Mouse (Mus musculus) liver, embryonic 16.5 days (tissue): ENCODE measurements around the gene Acss1. TPM values are rescaled to one million over a fixed set of nuclear protein-coding genes. Genes with fewer than 3 reads are reported as not detected.

Experiments
- ATAC-seq: fragments of 200-750 bp; cut with Nextera tagmentation; 2 replicates; pipeline ENCODE4 v1.8.0; 2017; ENCODE audit warnings: low read depth, mild to moderate bottlenecking, moderate number of reproducible peaks, moderate library complexity
- H3K27ac ChIP-seq: fragments of 300-500 bp; sonication (generic); 2 replicates; pipeline ENCODE4 v1.5.1; 2014; ENCODE audit warnings: mild to moderate bottlenecking, low read length
- H3K27me3 ChIP-seq: fragments of 300-500 bp; sonication (generic); 2 replicates; pipeline ENCODE4 v1.6.1; 2014; ENCODE audit warnings: low read depth, low read length, mixed read lengths; ENCODE audit not compliant: control insufficient read depth, insufficient read depth
- H3K36me3 ChIP-seq: fragments of 300-500 bp; sonication (generic); 2 replicates; pipeline ENCODE4 v1.6.1; 2014; ENCODE audit warnings: mild to moderate bottlenecking; ENCODE audit not compliant: control insufficient read depth, insufficient read depth
- H3K4me1 ChIP-seq: fragments of 300-500 bp; sonication (generic); 2 replicates; pipeline ENCODE4 v1.6.1; 2014; ENCODE audit warnings: low read depth, low read length, mixed read lengths; ENCODE audit not compliant: control insufficient read depth
- H3K4me2 ChIP-seq: fragments of 300-500 bp; sonication (generic); 2 replicates; pipeline ENCODE4 v1.6.1; 2014; ENCODE audit warnings: low read depth, low read length, mixed read lengths
- H3K4me3 ChIP-seq: fragments of 300-500 bp; sonication (generic); 2 replicates; pipeline ENCODE4 v1.5.1; 2014; ENCODE audit warnings: low read depth, mild to moderate bottlenecking, low read length
- H3K9ac ChIP-seq: fragments of 300-500 bp; sonication (generic); 2 replicates; pipeline ENCODE4 v1.6.1; 2014; ENCODE audit warnings: low read depth, low read length
- H3K9me3 ChIP-seq: fragments of 300-500 bp; sonication (generic); replicated peaks from 2 replicates; pipeline ENCODE4 v1.6.1; 2016; ENCODE audit warnings: low read length; ENCODE audit not compliant: control insufficient read depth
- WGBS: fragments of 180-500 bp; shearing (Covaris S2); extraction: QIAGEN DNeasy Blood & Tissue Kit; methylation state at CpG from one replicate; pipeline ENCODE4 v1.1.7; 2014; ENCODE audit not compliant: insufficient replicate concordance; 5-methylcytosine and 5-hydroxymethylcytosine counted together
- polyA plus RNA-seq: library from polyadenylated mRNA; unstranded; fragments of >200 nt; fragmentation: Nextera tagmentation; extraction: Ambion mirVana; gene quantifications from 2 replicates; pipeline ENCODE4 v1.2.1, GENCODE M21; 2015

Gene Acss1
- polyA plus RNA-seq, 1 experiment from 2014 or later: 56.3 TPM

DNA sequence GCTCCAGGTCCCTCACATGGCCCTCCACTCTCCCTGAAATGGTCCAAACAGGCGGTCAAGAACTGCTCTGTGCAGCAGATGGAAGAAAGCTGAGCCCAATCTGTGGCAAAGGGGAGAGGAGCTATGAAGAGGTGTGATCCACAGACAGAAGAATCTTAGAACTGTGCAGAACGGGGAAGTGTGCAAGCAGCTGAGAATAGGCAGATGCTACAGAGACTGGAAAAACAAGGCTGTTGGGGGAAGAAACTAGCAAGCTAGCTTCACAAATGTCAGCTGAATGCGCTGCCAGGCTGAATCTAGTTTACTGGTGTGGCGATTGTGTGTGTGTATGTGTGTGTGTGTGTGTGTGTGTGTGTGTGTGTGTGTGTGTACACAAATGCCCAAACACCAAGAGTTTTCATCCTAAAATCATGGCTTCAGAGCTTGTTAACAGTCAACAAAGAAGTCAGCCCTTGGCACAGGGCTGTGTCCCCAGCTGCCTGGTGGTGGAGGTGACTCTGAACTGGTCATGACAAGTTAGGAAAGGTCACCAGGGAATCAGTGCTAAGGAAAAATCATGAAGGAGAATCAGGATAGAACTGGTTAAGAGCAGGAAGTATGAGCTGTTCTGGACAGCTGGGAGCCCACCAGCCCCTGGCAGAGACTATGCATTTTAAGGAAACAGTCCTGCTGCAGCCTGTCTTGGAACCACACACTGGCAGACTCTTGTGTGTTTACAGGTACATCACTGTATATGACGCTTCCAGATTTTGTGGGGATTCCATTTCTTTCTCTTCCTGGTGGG lies 7.4 kb downstream of the Acss1 start:
- H3K27ac ChIP-seq: no peak overlapping the region
- H3K36me3 ChIP-seq: peaks cover 21% of the 10 kb centered on the region
- H3K27me3 ChIP-seq: no peaks in the 10 kb centered on the region
- no peak overlapping the region for H3K4me2 ChIP-seq
- peaks cover 45% of the 10 kb centered on the region for H3K4me1 ChIP-seq
- no peaks in the 10 kb centered on the region for H3K9me3 ChIP-seq
- no peak overlapping the region for H3K4me3 ChIP-seq
- 75% methylated on average over 5 of the region's 5 CpGs for WGBS
- no peak for ATAC-seq
- no peak overlapping the region for H3K9ac ChIP-seq

DNA sequence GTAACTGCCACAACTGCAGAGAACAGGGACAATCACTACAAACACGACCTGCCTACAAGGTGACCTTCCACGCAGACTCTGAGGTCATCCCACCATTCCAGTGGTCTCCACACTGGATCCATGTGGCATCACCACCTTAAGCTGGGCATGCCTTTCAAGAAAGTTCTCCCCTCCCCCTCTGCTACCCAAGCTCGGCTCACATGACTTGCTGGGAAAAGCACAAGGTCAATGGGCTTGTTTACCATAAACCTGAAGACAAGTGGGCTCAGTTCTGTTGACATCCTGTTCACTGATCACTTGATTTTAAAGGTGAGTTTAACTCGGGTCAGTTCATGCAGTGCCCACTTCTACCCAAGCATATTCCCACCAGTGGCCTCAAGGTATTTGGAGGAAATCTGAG lies 8.3 kb downstream of the Acss1 start:
- Histone ChIP-seq H3K27me3 (no peaks in the 10 kb centered on the region), H3K4me3 (no peak overlapping the region), H3K9ac (no peak overlapping the region), H3K4me2 (no peak overlapping the region), H3K36me3 (peaks cover 24% of the 10 kb centered on the region), H3K9me3 (no peaks in the 10 kb centered on the region), H3K27ac (no peak overlapping the region), H3K4me1 (peaks cover 36% of the 10 kb centered on the region)
- WGBS: 57% methylated on average over 4 of the region's 4 CpGs
- no peak for ATAC-seq

DNA sequence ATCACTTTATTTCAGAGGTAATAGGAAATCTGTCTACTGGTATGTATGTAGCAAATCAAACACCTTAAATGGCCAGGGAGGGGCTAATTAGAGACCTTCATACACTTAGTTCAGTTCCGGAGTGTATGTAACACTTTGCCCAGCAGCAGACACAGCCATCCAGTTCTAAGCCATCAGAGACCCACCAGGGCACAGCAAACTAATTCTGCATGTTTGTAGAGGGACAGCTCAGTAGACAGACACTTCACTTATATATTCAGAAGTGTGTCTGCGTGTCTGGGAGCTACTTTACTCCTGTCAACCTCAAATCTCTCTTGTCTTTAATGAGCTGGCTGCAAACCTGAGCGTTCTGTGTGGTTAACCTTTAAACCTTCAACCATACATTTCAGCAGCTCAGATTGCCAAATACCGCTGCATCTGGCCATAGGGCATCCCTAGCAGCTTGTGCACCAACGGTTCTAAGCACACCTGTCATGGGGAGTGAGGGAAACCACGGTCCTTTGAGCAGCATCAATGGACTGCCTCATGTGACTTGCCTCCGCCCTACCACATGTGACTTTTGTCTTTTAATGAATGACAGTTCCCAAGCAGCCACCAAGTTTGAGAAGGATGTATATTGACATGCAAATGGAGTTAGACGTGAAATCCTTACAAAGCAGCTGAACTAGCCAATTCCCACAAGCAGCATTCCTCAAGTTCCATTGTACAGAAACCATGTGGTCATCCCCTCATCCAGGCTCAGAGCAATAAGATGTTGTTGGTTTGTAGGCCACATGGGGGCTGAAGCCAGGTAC lies 11.1 kb downstream of the Acss1 start:
- ATAC-seq: peak; percentile 80
- Histone ChIP-seq H3K4me2 (no peak overlapping the region), H3K27ac (peak overlapping the region; percentile 65), H3K9me3 (no peaks in the 10 kb centered on the region), H3K9ac (no peak overlapping the region), H3K4me3 (no peak overlapping the region), H3K36me3 (peaks cover 24% of the 10 kb centered on the region), H3K4me1 (peaks cover 15% of the 10 kb centered on the region), H3K27me3 (no peaks in the 10 kb centered on the region)
- WGBS: 69% methylated on average over 8 of the region's 8 CpGs

DNA sequence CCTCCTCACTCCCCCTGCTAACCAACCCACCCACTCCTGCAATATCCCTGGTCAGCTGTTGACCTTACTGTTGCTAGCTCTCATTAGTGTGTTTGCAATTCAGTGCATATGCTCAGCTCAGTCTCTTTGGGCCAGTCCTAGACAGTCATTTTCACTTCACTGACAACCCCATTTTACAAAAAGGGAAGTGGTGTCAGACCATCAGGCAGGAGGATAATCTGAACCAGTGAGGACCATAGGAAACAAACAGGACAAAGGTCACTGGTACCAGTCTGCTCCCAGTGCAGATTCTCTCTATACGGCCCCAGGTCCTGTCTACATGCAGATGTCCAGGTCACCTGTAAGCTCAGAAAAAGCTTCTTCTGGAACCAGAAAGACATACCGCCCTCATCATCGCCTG lies 12.2 kb downstream of the Acss1 start:
- H3K9me3 ChIP-seq: no peaks in the 10 kb centered on the region
- H3K36me3 ChIP-seq: peaks cover 24% of the 10 kb centered on the region
- peaks cover 15% of the 10 kb centered on the region for H3K4me1 ChIP-seq
- ATAC-seq: no peak
- H3K27ac ChIP-seq: no peak overlapping the region
- H3K9ac ChIP-seq: no peak overlapping the region
- no peak overlapping the region for H3K4me3 ChIP-seq
- H3K27me3 ChIP-seq: no peaks in the 10 kb centered on the region
- H3K4me2 ChIP-seq: no peak overlapping the region
- WGBS: 79% methylated on average over 3 of the region's 3 CpGs

DNA sequence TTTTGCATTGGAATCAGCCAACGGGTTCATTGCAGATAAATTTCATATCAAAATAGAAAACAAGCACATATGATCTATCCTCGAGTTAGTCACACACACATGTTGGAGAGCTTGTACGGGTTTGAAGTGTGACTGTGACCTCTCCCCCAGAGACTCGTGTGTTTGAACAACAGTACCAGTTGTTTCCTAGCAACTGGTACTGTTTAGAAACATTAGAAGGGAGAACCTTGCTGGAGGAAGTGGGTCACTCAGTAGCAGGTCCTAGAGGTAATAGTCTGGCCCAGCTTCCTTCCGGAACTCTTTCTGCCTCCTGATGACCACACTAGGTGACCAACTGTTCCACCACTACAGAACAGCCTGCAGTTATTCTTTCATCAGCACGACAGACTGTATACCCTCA lies 13.0 kb downstream of the Acss1 start:
- peaks cover 19% of the 10 kb centered on the region for H3K4me1 ChIP-seq
- ATAC-seq: no peak
- H3K4me2 ChIP-seq: no peak overlapping the region
- no peak overlapping the region for H3K9ac ChIP-seq
- H3K27me3 ChIP-seq: no peaks in the 10 kb centered on the region
- H3K27ac ChIP-seq: no peak overlapping the region
- no peaks in the 10 kb centered on the region for H3K9me3 ChIP-seq
- no peak overlapping the region for H3K4me3 ChIP-seq
- peaks cover 24% of the 10 kb centered on the region for H3K36me3 ChIP-seq
- WGBS: 65% methylated on average over 6 of the region's 6 CpGs

DNA sequence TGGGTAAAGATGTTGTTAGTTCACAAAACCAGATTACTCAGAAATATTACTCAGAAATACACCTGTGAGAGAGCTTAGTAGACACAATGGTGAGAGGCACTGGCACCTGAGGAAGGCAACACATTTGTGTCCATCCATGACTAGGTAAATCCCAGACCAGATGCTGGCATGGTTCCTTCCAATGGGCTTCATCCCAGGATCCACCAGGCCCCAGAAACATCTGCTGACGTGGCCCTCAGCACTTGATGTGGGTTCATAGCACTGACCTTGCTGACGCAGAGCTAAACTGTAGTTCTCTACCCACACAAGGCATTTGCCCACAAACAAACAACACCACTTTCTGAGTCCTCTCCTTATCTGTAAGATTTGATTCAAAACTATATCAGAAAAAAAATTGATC lies 13.5 kb downstream of the Acss1 start:
- Histone ChIP-seq H3K9me3 (no peaks in the 10 kb centered on the region), H3K36me3 (peaks cover 24% of the 10 kb centered on the region), H3K9ac (no peak overlapping the region), H3K27ac (no peak overlapping the region), H3K4me2 (no peak overlapping the region), H3K4me1 (peaks cover 23% of the 10 kb centered on the region), H3K4me3 (no peak overlapping the region), H3K27me3 (no peaks in the 10 kb centered on the region)
- WGBS: 85% methylated on average over 2 of the region's 2 CpGs
- no peak for ATAC-seq

DNA sequence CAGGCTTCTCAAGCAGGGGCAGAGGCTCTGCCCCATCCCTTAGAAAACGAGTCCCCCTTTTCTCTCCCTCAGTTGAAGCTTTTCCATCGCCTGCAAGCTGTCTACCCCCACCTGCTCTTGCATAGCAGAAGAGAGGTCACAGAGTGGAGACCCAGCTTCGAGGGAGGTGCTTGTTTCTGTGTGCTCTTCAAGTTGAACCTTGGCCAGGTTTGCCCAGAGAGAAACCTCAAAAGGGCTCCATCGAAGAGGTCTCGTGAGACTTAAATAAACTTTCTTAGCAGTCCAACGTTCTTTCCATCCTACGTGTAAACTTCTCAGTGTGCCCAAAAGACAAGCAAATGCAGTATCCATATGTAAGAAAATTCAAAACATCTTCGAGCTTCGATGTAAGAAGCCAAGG lies 16.9 kb downstream of the Acss1 start:
- WGBS: 62% methylated on average over 9 of the region's 9 CpGs
- peaks cover 33% of the 10 kb centered on the region for H3K4me1 ChIP-seq
- no peaks in the 10 kb centered on the region for H3K9me3 ChIP-seq
- H3K4me3 ChIP-seq: no peak overlapping the region
- H3K27ac ChIP-seq: no peak overlapping the region; the same call in 1 of the 2 replicates
- H3K4me2 ChIP-seq: peak overlapping the region; percentile 3; the same call in 1 of the 2 replicates
- H3K9ac ChIP-seq: no peak overlapping the region
- no peaks in the 10 kb centered on the region for H3K27me3 ChIP-seq
- peak; percentile 55 for ATAC-seq
- peaks cover 3% of the 10 kb centered on the region; the same call in 1 of the 2 replicates for H3K36me3 ChIP-seq

DNA sequence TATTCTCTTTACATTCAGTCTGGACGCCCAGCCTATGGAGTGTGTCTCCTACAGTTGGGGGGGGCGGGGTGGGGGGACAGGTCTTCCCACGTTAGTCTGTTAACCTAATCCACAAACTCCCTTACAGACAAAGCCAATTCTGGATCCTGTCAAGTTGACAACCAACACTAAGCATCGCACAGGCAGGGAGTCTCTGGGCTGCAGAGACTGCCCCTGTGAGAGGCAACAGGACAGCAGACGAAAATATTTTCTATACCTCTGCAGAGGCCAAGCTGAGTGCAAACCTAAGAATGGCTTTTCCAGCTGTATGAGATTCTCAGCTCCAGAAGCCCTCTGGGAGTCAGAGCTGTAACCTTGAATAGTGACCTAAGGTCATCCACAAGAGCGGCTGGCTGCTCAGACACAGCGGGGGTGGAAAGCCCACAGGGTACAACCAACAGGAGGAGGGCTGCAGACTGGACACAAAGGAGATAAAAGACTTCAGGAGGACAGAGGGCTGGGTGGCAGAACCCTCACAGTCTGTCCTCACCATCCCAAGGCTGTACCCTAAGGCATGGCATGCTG lies 17.7 kb downstream of the Acss1 start:
- Histone ChIP-seq H3K4me3 (no peak overlapping the region), H3K4me1 (peaks cover 40% of the 10 kb centered on the region), H3K9me3 (no peaks in the 10 kb centered on the region), H3K36me3 (peaks cover 3% of the 10 kb centered on the region; the same call in 1 of the 2 replicates), H3K27me3 (no peaks in the 10 kb centered on the region), H3K27ac (0 out of 2 replicates have a peak overlapping the region, but pooled peaks have one; percentile 15), H3K9ac (no peak overlapping the region), H3K4me2 (no peak overlapping the region)
- WGBS: 59% methylated on average over 7 of the region's 7 CpGs
- ATAC-seq: 0 out of 2 replicates have a peak, but pooled peaks have one; percentile 12
